Mouse (Mus musculus) embryonic facial prominence, embryonic 15.5 days (tissue): ENCODE data around the gene Zcchc17. TPM values are rescaled to one million over a fixed set of nuclear protein-coding genes. Genes with fewer than 3 reads are reported as not detected.

Experiments
- ATAC-seq: fragments of 200-750 bp; cut with Nextera tagmentation; 2 replicates; pipeline ENCODE4 v1.8.0; 2017; ENCODE audit warnings: low read depth, moderate TSS enrichment; ENCODE audit not compliant: insufficient number of reproducible peaks, low FRiP score, low TSS enrichment
- H3K27ac ChIP-seq: fragments of 300-500 bp; sonication (generic); replicated peaks from 2 replicates; pipeline ENCODE4 v1.5.1; 2015; ENCODE audit warnings: mild to moderate bottlenecking, inconsistent platforms
- H3K27me3 ChIP-seq: fragments of 300-500 bp; sonication (generic); 2 replicates; pipeline ENCODE4 v1.6.1; 2015; ENCODE audit warnings: inconsistent platforms
- H3K36me3 ChIP-seq: fragments of 300-500 bp; sonication (generic); 2 replicates; pipeline ENCODE4 v1.6.1; 2015; ENCODE audit warnings: mild to moderate bottlenecking, inconsistent platforms
- H3K4me1 ChIP-seq: fragments of 300-500 bp; sonication (generic); 2 replicates; pipeline ENCODE4 v1.6.1; 2015; ENCODE audit warnings: inconsistent platforms
- H3K4me2 ChIP-seq: fragments of 300-500 bp; sonication (generic); replicated peaks from 2 replicates; pipeline ENCODE4 v1.6.1; 2015; ENCODE audit warnings: mild to moderate bottlenecking, inconsistent platforms
- H3K4me3 ChIP-seq: fragments of 300-500 bp; sonication (generic); replicated peaks from 2 replicates; pipeline ENCODE4 v1.5.1; 2015; ENCODE audit warnings: mild to moderate bottlenecking, inconsistent platforms
- H3K9ac ChIP-seq: fragments of 300-500 bp; sonication (generic); 2 replicates; pipeline ENCODE4 v1.6.1; 2015; ENCODE audit warnings: inconsistent platforms
- H3K9me3 ChIP-seq: fragments of 300-500 bp; sonication (generic); replicated peaks from 2 replicates; pipeline ENCODE4 v1.6.1; 2016; ENCODE audit warnings: inconsistent platforms
- WGBS: fragments of 180-500 bp; shearing (Covaris S2); methylation state at CpG from one replicate; pipeline ENCODE4 v1.1.7; 2015; 5-methylcytosine and 5-hydroxymethylcytosine counted together
- polyA plus RNA-seq: library from polyadenylated mRNA; unstranded; fragments of >200 nt; fragmentation: Nextera tagmentation; extraction: Ambion mirVana; gene quantifications from 2 replicates; pipeline ENCODE4 v1.2.1, GENCODE M21; 2015

Zcchc17 gene
- polyA plus RNA-seq, 1 experiment from 2014 or later: 69.1 TPM

DNA sequence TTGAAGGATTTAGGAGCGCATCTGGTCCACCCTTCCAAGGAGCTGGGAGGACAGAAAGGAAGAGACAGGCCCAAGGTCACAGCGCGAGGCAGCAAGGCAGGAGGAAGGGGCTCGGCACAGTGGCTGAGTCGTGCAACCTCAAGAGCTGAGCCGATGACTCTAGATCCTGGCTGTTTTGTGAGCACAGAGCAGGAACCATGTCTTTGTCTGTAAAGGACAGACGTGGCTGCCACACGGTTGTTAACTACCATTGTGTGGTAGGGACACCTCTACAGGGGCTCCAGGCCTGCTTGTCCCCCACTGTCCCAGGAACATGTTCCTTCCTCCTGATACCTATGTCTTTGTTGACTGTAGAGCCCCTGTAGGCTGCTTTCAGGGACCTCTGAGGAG lies 60.1 kb downstream of the Zcchc17 start:
- Histone ChIP-seq H3K4me1 (0 out of 2 replicates have a peak, but pooled peaks cover 6% of the 10 kb centered on the region), H3K27ac (no peak overlapping the region), H3K4me2 (no peak overlapping the region), H3K9ac (no peak overlapping the region), H3K4me3 (no peak overlapping the region), H3K9me3 (no peaks in the 10 kb centered on the region), H3K36me3 (no peaks in the 10 kb centered on the region), H3K27me3 (no peaks in the 10 kb centered on the region)
- 74% methylated on average over 8 of the region's 8 CpGs for WGBS
- no peak for ATAC-seq

DNA sequence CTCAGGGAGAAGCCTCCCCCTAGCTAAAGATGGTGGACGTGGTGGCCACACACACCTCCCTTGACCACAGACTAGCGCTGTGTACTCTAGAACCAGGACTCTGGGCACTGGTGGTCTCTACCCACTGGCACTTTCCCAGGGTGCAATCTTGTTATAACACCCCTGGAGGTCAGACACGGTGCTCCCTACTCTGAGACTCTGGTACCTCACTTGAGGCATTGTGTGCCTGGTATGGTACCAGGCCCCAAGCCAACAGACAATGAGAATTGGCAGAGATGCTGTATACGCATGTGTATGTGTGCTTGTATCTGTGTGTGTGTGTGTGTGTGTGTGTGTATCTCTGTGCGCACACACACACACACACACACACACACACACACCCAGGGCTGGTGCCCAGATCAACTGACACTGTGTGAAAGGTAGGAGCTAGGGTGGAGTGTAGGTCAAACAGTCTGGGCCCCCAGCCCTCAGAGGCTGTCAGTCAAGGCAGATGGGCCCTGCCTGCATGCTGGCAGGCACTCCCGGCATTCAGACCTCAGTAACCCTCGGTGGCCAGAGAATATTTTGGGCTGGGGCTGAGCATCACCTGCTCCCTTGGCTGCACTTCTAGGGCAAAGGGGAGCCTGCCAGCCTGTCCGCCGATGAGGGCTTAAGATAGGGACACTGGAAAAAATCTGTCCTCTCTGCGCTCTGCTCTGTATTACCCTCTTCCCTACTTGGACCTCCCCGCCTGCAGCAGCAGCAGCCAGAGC lies 60.7 kb downstream of the Zcchc17 start:
- Histone ChIP-seq H3K4me2 (no peak overlapping the region), H3K4me3 (no peak overlapping the region), H3K9ac (no peak overlapping the region), H3K36me3 (no peaks in the 10 kb centered on the region), H3K9me3 (no peaks in the 10 kb centered on the region), H3K27me3 (no peaks in the 10 kb centered on the region), H3K27ac (no peak overlapping the region), H3K4me1 (0 out of 2 replicates have a peak, but pooled peaks cover 6% of the 10 kb centered on the region)
- no peak for ATAC-seq
- WGBS: 69% methylated on average over 11 of the region's 11 CpGs

DNA sequence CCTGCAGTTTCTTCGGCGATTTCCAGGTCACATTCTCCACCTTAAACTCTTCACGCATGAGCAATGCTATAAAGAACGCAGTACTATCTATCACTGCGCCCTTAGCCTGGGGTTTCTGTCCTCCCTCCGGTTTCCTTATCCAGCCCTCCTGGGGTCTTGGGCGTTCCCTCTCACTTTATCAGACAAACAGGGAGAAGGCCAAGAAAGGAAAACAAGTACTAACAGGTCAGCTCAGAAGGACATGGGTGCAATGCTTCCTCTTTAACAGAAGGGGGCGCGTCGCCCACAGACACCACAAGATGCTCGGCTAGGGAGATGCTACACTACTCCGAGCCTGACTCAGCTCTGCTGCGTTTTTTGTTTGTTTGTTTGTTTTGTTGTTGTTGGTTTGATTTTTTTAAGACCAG lies 62.6 kb downstream of the Zcchc17 start:
- no peak overlapping the region for H3K4me3 ChIP-seq
- WGBS: 20% methylated on average over 13 of the region's 13 CpGs
- ATAC-seq: no peak

DNA sequence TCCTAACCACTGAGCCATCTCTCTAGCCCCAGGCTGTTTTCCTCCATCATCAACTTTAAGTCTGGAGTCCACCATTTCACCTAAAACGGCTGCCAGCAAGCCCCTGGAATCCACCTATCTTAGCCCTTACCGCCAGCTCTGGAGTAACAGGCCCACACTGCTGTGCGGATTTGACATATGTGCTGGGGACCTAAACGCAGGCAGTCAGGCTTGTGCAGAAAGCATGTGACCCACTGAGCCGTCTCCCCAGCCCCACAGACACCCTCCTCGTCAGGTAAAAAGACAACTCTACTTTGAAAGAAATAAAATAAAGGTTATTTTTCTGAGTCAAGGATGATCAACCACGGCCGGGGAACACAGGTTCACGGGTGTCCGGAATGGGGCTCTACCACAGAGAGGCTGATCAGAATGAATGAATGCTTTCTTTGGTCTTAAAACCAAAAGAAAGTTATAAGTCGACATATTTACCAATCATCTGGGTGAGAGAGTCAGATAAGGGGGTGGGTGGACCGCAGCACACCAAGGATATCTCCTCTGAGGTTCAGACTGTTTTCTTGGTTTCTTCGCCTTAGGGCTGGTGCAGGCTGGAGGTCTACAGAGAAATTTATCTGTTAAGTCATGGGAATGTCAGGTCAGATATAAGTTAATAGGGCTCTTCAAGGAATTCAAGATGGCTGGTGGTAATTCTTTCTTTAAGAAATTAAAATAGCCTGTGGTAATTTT lies 63.3 kb downstream of the Zcchc17 start:
- Histone ChIP-seq H3K4me2 (no peak overlapping the region), H3K9ac (no peak overlapping the region), H3K36me3 (no peaks in the 10 kb centered on the region), H3K4me3 (no peak overlapping the region), H3K27ac (no peak overlapping the region), H3K4me1 (0 out of 2 replicates have a peak, but pooled peaks cover 6% of the 10 kb centered on the region), H3K27me3 (no peaks in the 10 kb centered on the region), H3K9me3 (no peaks in the 10 kb centered on the region)
- no peak for ATAC-seq
- 80% methylated on average over 13 of the region's 13 CpGs for WGBS

More for the DNA sequence above, 62.6 kb downstream of the Zcchc17 start:
- H3K4me1 ChIP-seq: 0 out of 2 replicates have a peak, but pooled peaks cover 6% of the 10 kb centered on the region
- no peaks in the 10 kb centered on the region for H3K9me3 ChIP-seq
- H3K36me3 ChIP-seq: no peaks in the 10 kb centered on the region
- H3K27ac ChIP-seq: no peak overlapping the region
- no peak overlapping the region for H3K4me2 ChIP-seq
- H3K27me3 ChIP-seq: no peaks in the 10 kb centered on the region
- H3K9ac ChIP-seq: no peak overlapping the region

DNA sequence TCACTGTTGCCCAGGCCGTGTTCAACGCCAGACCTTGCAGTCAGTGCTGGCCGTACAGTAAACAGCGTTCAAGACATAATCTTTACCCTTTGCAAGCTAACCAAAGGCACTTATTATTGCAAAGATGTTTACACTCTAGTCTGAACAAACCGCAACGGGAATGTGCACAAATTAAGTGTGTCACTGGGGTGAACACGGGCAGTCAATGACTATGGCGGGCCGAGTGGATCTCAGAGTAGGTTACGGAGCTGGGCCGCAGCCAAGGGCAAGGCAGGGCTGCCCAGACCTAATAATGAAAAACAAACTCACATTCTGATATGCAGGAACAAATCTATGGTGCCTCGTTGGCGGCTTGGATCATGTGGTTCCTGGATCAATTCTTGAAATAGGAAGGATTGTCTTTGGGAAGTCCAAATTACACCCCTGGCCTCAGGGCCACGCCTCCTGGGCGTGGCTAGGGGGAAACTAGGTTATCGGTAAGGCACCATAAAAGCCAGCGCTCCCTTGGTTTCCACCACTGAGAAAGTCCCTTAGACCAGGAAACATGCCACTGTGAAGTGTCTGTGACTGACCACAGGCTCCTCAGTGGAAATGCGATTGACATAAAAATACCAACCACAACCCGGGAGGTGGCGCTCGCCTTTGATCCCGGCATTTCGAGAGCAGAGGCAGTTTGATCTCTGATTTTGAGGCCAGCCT lies 64.5 kb downstream of the Zcchc17 start:
- Histone ChIP-seq H3K27ac (no peak overlapping the region), H3K4me3 (no peak overlapping the region), H3K27me3 (no peaks in the 10 kb centered on the region), H3K9me3 (no peaks in the 10 kb centered on the region), H3K36me3 (no peaks in the 10 kb centered on the region), H3K4me1 (0 out of 2 replicates have a peak, but pooled peaks cover 6% of the 10 kb centered on the region), H3K4me2 (no peak overlapping the region; the same call in 1 of the 2 replicates), H3K9ac (no peak overlapping the region)
- ATAC-seq: no peak
- 44% methylated on average over 23 of the region's 23 CpGs for WGBS

DNA sequence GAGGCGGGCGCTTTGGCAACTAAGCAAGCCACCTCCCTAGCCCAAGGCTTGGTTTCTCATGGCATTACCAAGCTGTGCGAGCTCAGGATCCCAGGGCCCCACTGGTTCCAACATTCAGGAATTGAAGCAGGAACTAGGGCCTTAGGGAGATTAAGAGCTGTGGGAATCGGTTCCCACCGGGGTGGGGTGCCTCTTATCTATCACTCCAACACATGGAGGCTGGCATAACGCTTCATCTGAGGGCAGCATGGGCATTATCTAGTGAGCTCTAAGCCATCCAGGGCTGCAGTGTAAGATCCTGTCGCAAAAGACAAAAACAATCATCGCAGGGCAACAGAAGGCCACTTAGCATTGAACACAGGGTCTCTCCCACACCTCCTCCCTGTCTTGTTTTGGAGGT lies 65.2 kb downstream of the Zcchc17 start:
- no peak overlapping the region for H3K9ac ChIP-seq
- no peaks in the 10 kb centered on the region for H3K36me3 ChIP-seq
- no peak overlapping the region for H3K4me3 ChIP-seq
- H3K27me3 ChIP-seq: no peaks in the 10 kb centered on the region
- no peak overlapping the region for H3K27ac ChIP-seq
- H3K9me3 ChIP-seq: no peaks in the 10 kb centered on the region
- ATAC-seq: no peak
- 0 out of 2 replicates have a peak, but pooled peaks cover 6% of the 10 kb centered on the region for H3K4me1 ChIP-seq
- WGBS: 71% methylated on average over 8 of the region's 8 CpGs
- no peak overlapping the region for H3K4me2 ChIP-seq

DNA sequence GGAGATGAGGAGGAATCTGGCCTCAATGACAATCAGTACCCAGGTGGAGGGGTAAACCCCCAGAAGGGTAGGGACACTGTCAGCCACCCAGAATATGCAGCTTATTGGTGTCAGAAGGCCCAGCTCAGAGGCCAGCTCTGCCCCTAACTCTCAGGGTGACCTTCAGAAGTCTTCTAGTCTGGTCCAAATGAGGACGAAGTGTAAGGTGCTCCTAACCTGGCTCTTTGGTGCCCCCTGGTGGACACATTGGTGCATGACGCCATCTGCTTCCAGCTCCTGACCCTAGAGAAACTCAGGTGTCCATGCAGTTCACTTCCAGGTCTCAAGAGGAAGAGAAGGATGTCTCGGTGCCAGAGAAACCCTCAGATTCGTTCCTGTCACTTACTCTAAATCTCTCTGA lies 67.5 kb downstream of the Zcchc17 start:
- Histone ChIP-seq H3K9ac (no peak overlapping the region), H3K4me2 (no peak overlapping the region), H3K36me3 (no peaks in the 10 kb centered on the region), H3K27ac (no peak overlapping the region), H3K4me3 (no peak overlapping the region), H3K9me3 (no peaks in the 10 kb centered on the region), H3K4me1 (0 out of 2 replicates have a peak, but pooled peaks cover 6% of the 10 kb centered on the region), H3K27me3 (no peaks in the 10 kb centered on the region)
- ATAC-seq: no peak
- WGBS: 3% methylated on average over 4 of the region's 4 CpGs

DNA sequence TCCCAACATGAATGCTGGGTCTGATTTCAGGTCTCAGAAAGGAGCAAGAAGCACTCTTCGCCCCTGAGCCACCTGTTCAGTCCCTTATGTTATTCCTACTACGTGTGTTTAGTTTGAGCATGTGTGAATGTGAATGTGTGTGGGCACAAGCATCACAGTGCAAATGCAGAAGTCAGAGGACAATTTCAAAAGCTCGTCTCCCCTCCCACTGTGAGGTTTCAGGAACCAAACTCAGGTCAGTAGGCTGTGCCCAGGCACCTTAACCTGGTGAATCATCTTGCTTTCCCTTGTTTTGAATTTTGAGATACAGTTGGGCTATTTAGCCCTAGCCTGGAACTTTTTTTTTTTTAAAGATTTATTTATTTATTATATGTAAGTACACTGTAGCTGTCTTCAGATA lies 69.9 kb downstream of the Zcchc17 start:
- Histone ChIP-seq H3K9me3 (no peaks in the 10 kb centered on the region), H3K4me1 (no peaks in the 10 kb centered on the region), H3K27me3 (no peaks in the 10 kb centered on the region; the same call in 1 of the 2 replicates), H3K9ac (no peak overlapping the region), H3K4me3 (no peak overlapping the region), H3K36me3 (no peaks in the 10 kb centered on the region), H3K4me2 (no peak overlapping the region), H3K27ac (no peak overlapping the region)
- WGBS: 65% methylated on average over 3 of the region's 3 CpGs
- ATAC-seq: no peak

DNA sequence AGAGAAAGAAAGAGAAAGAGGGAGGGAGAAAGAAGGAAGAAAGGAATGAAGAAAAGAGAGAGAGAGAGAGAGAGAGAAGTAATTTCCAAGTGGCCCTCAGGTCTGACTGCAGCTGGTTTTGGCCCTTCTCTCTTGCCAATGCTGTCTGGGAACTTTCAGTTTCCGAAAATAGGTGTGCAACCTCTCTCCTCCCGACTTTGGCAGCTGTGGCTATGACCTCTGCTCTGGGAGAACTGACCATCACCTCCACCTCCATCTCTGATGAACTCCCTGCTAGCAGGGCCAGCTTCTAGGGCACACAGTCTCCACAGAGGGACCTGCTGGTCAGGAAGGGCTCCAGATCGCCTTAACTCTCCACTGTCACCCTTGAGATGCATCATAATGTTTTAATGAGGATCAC lies 73.2 kb downstream of the Zcchc17 start:
- WGBS: 59% methylated on average over 3 of the region's 3 CpGs
- Histone ChIP-seq H3K9ac (no peak overlapping the region), H3K9me3 (no peaks in the 10 kb centered on the region), H3K27me3 (peaks cover 3% of the 10 kb centered on the region), H3K27ac (no peak overlapping the region), H3K36me3 (no peaks in the 10 kb centered on the region), H3K4me3 (no peak overlapping the region), H3K4me1 (no peaks in the 10 kb centered on the region), H3K4me2 (no peak overlapping the region)
- ATAC-seq: no peak

DNA sequence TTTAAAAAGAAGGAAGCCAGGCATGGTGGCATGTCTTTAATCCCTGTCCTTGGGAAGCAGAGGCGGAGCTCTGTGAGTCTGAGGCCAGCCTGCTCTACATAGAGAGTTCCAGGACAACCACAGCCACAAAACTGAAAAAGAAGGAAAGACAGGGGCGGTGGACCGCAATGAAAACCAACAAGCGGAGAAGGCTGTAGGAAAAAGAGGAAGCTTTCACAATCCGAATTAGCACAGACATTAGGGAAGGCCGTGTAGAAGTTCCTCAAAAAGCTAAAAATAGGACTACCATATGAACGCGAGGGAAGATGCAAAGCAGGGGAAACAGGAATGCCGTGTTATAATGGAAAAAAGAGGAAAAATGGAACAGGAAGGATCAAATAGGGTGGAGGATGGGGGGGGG lies 75.9 kb downstream of the Zcchc17 start:
- no peak for ATAC-seq
- no peak overlapping the region for H3K4me2 ChIP-seq
- H3K4me3 ChIP-seq: no peak overlapping the region
- H3K27ac ChIP-seq: no peak overlapping the region
- no peak overlapping the region for H3K9ac ChIP-seq
- H3K4me1 ChIP-seq: peaks cover 8% of the 10 kb centered on the region; the same call in 1 of the 2 replicates
- WGBS: 74% methylated on average over 9 of the region's 9 CpGs
- H3K9me3 ChIP-seq: no peaks in the 10 kb centered on the region
- peaks cover 3% of the 10 kb centered on the region for H3K27me3 ChIP-seq
- H3K36me3 ChIP-seq: no peaks in the 10 kb centered on the region

DNA sequence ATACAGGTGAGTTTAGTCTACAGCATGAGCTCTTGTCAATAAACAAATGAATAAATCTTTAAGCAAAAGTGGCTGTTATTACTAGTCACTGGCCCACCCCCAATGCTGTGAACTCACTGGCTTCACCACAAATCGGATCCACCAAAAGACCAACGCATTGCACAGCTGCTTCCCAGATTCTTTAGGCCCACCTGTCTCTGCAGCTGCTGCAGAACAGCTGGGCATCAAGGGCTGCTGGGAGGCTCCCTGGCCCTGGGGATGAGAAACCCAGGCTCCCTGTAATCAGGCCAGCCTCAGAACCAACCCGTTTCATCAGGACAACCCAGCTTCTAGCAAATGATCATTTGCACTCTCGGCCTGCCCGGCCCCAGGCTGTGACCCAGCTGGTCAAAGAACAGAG lies 76.9 kb downstream of the Zcchc17 start:
- WGBS: 55% methylated on average over 5 of the region's 5 CpGs
- H3K27ac ChIP-seq: no peak overlapping the region
- no peak overlapping the region for H3K9ac ChIP-seq
- H3K4me3 ChIP-seq: no peak overlapping the region
- no peak overlapping the region for H3K4me2 ChIP-seq
- peaks cover 8% of the 10 kb centered on the region; the same call in 1 of the 2 replicates for H3K4me1 ChIP-seq
- ATAC-seq: no peak
- H3K9me3 ChIP-seq: no peaks in the 10 kb centered on the region
- peaks cover 5% of the 10 kb centered on the region for H3K27me3 ChIP-seq
- no peaks in the 10 kb centered on the region for H3K36me3 ChIP-seq
